Mouse (Mus musculus): ENCODE measurements around the gene Tango6.

The Tango6 gene

DNA sequence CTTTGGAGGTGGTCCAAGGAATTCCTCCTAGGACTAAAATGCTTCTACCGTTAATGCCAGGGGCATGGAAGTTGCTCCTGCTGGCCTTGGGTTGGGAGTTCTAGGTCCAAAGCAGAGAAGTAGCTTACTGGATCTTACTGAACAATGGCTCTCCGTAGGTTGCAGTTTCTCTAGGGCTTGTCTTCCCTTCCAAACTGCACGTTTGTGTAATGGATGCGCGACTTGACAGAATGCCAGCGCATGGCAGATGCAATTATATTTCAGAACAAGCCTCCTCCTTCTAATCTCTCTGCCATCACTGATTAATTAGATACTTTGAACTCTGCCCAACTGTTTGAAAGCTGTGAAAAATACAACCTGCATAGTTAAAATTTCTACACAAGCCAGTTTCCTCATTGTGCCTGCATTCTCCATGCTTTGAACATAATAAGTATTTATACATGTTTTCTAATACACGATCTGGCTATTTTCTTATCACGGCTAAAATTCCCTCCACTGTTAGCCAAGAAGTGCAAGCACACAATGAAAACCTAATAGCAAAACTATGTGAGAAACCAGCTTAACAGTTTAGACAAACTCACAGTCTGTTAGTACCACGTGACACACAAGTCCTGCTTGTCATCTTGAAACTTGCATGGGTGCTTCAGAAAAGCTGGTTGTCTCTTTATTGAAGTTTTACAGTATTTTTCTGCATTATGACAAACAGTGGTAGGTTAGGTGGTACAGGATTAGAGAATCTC lies 133.7 kb downstream of the Tango6 start:
- no peak for DNase-seq (ENCODE audit: low read depth, low spot score)

DNA sequence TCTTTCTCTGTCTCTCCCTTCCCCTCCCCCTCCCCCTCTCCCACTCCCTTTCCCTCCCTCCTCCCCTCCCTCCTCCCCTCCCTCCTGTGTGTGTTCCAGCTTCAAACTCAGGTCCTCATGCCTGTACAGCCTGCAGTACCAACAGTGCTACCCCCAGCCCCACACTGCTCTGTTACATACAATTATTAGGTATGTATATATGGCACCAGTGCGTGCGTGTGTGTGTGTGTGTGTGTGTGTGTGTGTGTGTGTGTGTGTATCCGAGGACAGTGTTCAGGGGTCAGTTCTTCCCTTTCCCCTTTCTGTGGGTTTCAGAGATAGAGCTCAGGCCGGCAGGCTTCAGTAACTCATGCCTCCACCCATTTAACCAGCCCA lies 134.3 kb downstream of the Tango6 start:
- no peak for DNase-seq (ENCODE audit: low read depth, low spot score)

DNA sequence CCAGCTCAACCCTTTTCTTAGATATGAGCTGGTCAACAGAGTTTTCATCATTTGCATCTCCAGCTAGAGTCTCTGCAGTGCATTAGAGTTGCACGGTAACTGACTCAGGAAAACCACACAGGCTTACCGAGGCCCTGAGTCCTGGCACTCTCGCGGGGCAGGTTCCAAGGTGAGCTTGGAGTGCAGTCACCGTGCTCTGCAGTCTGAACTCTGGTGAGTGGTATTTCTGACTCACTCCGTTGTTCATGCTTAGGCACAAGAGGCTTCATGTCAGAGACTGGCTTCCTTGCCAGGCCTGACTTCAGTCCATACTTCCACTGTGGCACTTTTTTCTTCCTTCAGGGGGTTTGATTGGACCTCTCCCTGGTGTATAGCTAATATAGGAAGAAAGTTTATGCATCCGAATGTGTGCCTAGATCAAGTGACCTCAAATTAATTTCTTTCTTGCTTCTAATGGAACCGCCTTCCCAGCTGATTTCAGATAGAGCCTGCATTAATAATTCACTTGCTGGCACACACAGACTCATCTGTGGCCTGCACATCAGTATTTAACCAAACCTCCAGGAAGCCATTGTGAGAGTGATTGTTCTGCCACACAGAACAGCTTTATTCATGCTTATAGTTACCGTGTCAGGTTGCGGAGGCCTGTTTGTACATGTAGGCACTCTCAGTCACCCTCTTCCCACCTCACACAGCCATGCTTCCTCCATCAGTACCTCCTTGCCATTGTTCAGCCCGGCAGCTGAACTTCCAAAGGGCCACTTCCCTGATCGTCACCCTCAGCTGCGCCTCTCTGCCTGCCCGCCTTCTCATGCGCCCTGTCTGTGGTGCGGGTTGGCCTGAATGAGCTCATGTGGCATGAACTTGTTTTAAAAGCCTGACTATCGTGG lies 136.0 kb downstream of the Tango6 start:
- DNase-seq (ENCODE audit: low read depth, low spot score), result no peak

- DNase-seq (ENCODE audit: low read depth, low spot score), result no peak
Observed at GRCm38 (mm10) chr8:106819581-106819980, 136.7 kb downstream of the Tango6 start.

DNA sequence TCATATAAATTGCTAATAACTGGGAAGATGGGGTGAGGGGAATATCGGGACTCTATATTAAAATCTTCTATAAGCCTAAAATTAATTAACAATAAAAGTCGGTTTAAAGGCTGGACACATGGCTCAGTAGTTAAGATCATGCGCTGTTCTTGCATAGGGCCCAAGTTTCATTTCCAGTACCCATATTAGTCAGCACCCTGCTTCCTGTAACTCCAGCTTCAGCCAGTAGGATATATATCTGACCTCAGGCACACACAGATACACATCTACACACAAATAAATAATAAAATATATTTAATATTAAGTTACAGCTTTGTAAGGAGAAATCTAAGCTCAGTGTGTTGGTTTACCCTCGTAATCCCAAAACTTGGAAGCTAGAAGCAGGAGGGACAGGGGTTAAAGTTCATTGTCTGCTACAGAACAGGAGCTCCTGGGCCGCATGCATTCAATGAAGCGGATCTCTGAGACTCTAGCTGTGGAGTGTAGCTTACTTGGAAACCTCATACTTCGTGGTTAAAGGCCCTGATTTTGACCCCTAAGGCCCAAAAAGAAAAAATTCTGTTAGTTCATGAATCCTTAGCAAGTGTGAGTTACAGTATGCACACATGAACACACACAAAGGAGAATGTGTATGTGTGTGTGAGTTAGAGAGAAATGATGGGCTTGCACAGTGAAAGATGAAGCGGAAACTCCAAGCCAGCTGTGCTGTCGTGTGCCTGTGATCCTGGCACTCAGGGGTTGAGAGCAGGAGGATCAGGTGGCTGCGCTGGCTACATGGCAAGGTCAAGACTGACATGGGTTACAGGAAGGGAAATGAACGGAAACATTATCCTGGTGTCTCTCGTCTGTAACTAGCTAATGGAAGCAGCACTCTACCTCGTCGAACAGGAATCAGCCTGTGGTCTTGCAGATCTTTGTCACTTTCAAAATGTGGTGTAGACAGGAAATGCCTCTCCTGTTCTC lies 138.0 kb downstream of the Tango6 start:
- DNase-seq (ENCODE audit: low read depth, low spot score), result no peak

GRCm38 (mm10) chr8:106828921-106829320 lies 146.1 kb downstream of the Tango6 start:
- no peak for DNase-seq (ENCODE audit: low read depth, low spot score)

DNA sequence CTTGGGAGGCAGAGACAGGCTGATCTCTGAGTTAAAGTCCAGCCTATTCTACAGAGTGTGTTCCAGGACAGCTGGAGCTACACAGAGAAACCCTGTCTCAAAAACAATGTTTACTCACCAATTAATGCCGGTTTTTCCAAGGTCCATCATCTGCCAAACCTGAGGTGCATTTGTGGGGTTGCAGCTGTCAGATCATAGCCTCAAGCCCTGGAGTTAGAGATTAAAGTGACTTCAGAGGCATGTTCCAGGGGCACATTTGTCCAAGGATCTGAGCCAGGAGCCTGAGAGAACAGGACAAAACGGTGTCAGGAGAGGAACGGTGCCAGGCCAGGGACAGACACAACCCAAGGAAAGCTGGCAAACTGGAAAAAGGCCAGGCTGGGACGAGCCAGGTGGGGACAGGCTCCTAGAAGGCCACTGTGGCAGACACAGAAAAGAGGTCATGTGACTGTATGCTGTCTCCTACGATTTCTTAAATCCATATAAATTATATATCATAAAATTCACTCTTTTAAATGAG lies 146.7 kb downstream of the Tango6 start:
- DNase-seq (ENCODE audit: low read depth, low spot score), result no peak

GRCm38 (mm10) chr8:106834899-106835298 lies 152.0 kb downstream of the Tango6 start:
- no peak for DNase-seq (ENCODE audit: low read depth, low spot score)

- no peak for DNase-seq (ENCODE audit: low read depth, low spot score)
Observed at GRCm38 (mm10) chr8:106836525-106836924, 153.7 kb downstream of the Tango6 start.

- DNase-seq (ENCODE audit: low read depth, low spot score), result no peak
Observed at GRCm38 (mm10) chr8:106838803-106839202, 155.9 kb downstream of the Tango6 start.

DNA sequence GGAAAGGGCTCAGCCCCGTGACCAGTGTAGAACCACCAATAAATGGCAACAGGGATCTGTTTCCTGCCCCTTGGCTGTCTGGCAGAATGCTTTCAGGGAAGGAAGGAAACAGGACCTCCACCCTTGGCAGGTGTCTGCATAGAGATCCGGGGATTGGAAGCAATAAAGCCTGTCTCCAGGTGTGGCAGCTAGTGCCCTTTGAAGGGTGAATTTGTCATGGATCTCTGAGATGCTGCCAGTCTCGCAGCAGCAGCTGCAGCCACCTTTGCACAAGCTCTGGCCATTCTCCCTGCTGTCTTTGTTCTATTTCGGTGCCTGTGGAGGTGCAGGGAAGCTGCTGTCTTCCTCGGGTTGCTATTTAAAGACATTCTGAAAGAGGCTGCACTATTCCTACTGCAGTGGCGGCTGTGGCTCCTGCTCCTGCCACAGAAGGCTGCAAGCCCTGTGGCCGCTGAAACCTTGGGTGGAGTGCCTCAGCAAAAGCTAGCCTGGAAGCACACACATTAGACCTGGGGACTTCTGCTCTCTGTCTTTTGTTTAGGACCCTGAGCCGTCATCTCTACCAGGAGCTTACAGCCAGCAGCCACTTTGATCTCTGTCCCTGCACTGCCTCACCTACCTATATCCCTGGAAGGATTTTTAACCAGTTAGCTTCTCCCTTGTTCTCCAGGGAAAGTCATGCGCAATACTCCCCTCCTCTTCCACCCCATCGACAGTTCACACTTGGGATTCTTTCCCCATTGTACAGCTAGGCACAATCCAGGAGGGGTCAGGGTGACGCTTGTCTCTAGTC lies 156.5 kb downstream of the Tango6 start:
- no peak for DNase-seq (ENCODE audit: low read depth, low spot score)

- no peak for DNase-seq (ENCODE audit: low read depth, low spot score)
Observed at GRCm38 (mm10) chr8:106850034-106850433, 167.2 kb downstream of the Tango6 start.

GRCm38 (mm10) chr8:106854534-106855241 lies 171.8 kb downstream of the Tango6 start:
- DNase-seq (ENCODE audit: low read depth, low spot score), result peak; percentile 37

GRCm38 (mm10) chr8:106855242-106855562 lies 172.3 kb downstream of the Tango6 start:
- DNase-seq (ENCODE audit: low read depth, low spot score), result no peak

GRCm38 (mm10) chr8:106862845-106863244 lies 180.0 kb downstream of the Tango6 start:
- DNase-seq (ENCODE audit: low read depth, low spot score), result no peak

DNA sequence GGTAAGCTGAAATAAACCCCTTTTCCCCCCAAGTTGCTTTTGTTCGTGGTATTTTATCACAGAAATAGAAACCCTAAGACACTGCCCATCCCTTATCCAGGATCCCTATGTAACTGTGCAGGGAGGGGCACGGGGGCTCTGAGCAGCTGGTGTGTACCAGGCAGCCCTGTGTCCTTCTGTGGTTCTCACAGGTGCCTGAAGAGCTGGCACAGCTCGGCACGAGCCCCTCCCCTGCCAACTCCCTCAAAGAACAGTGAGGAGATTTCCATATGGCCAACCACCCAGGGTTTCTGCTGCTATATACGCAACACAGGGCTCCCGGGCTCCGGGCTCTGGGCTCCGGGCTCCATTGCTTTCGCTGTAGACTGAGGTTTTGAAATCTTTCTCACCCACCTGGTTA lies 182.5 kb downstream of the Tango6 start:
- DNase-seq (ENCODE audit: low read depth, low spot score), result no peak

DNA sequence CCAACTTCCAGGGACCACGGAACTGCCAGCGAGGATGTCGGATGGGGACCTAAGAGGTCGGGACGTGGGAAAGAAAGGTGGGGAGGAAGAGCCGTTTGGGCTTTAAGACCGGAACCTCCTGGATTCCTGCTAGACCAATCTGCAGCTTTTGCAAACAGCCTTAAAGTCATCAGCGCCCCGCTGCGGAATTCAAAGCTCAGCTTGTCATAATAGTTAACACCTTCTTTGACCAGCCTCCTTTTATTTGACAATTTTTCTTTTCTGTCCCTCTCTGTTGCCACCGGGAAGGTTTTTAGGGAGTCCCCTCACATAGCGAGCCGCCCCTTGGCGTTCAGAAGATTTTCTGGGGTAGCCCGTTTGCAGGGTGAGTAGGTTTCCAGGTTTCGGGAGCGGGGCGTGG lies 187.2 kb downstream of the Tango6 start, which contains the start of gene Has3:
TSS of gene Has3 (plus strand) at position 192 of the 400 bp plus-strand sequence.
- no peak for DNase-seq (ENCODE audit: low read depth, low spot score)

DNA sequence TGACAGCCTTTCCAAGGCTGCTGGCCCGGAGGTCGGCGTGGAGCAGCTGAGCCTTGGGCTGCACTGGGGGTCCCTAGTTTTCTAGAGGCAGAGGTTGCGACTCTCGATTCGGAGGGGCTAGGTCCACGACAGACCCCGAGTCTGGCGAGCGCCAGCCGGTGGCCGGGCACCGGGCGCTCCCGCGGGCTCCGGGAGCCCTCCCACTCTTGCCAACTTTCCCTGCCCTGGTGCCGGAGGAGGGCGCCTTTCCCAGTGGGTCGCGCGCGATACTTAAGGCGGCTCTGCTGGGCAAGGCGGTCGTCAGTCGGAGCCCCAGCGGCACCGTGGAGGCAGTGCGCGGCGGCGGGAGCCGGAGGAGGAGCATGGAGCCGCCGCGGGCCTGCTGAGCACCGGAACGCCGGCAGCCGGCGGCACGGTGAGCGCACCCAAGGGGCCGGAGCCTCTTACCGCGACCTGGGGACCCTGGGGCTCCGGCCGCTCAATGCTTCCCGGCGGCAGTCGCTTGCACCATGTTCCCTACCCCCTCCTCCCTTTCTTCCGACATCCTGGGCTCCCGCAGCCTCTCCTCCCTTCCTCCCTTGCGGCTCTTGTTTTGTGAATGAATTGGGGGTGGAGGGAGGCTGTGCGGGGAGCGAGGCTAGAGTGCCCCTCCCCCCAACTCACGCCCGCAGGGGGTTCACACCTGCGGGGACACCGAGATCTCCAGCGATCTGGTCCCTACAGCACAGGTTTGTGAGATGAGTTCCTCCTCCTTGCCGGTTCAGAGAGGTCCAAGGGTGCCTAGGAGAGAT lies 187.9 kb downstream of the Tango6 start:
- peak; percentile 39 for DNase-seq (ENCODE audit: low read depth, low spot score)

- no peak for DNase-seq (ENCODE audit: low read depth, low spot score)
Observed at GRCm38 (mm10) chr8:106871328-106871926, 188.6 kb downstream of the Tango6 start.
